Mouse (Mus musculus) embryo, embryonic 11.5 days (tissue): ENCODE measurements around the gene Polr3gl.

ENCODE experiments used
- DNase-seq: peaks from one replicate; pipeline ENCODE4 v3.0.0-alpha.2; 2012; ENCODE audit warnings: low read depth, low spot score

The Polr3gl gene

DNA sequence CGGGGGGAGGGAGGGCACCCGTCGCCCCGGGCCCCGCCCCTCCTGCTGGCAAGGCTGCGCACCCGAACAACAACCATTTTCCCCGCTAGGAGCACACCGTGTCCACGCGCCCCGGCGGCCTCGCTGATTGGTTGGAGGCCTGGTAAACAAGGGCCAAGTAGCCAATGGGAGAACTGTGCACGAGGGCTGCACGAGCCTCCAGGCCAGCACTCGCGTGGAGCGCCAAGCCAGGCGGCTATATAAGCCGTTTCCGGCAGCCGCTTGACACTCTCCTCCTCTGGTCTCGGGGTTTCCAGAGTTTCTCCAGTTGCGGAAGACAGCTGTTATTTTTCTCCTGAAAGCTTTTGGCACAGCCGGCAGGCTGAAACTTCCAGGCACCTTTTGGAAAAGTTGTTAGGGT is 36.3 kb downstream of the Polr3gl start, which contains the start of gene Txnip:
Txnip (plus strand) TSS at position 264 of the 400 bp plus-strand sequence.
- DNase-seq, result peak; percentile 97

GRCm38 (mm10) chr3:96556651-96557635 is 37.0 kb downstream of the Polr3gl start:
- no peak for DNase-seq

GRCm38 (mm10) chr3:96555999-96556614 is 37.9 kb downstream of the Polr3gl start:
- DNase-seq, result no peak

DNA sequence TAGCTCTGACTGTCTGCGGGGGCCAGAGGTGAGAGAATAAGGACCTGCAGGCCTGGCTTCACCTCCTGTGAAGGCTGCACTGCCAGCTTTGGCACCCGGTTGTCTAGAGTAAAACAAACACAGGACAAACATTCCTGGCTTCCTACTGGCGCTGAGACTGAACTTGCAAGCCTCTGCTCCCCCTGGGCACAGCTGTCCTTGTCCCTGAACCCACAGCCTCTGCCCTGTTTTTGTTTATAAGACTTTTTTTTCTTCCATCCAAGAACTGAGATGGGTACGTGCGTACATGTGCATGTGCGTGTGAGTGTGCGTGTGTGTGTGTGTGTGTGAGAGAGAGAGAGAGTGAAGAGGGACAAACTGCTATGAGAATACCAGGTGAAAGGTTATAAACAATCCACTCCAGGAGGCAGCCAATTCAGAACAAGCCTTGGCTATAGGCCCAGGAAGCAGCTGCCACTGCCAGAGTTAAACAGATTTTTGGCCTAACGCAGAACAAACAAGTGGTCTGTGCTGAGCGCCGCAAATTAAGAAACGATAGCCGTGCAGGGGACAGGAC is 38.9 kb downstream of the Polr3gl start:
- no peak for DNase-seq

GRCm38 (mm10) chr3:96554251-96554650 is 39.7 kb downstream of the Polr3gl start:
- no peak for DNase-seq

DNA sequence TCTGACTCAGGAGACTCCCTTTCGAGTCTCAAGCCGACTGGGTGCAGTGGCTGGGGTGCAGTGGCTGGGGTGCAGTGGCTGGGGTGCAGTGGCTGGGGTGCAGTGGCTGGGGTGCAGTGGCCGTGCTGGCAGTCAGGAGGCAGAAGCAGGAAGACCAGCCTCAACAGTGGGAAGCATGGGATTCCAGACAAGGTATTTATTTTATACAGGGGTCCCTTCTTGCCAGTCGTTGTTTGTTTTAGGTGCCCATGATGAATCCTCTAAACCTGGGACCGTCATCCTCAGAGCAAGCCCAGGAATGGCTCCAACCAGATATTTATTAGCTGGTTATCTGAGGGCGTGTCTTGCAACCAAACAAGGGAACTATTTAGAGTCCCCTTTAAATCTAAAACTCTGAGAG is 40.4 kb downstream of the Polr3gl start:
- DNase-seq, result no peak

DNA sequence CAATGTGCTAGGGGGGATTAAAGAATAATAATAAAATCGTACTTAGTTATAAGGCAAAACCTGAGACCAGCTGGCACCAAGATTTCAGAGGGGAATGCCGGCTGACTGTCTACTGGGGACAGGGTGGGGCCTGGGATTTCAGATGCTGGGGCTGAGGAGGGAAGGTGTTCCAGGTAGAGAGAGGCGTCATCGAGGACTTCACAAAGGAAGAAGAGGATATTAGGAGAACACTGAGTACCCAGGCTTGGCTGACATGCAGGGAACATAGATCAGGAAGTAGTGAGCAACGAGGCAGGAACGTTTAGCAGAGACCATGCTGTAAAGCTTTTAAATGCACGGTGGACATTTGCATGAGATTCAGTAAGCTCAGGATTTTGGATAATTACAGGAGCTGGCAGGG is 42.1 kb downstream of the Polr3gl start:
- no peak for DNase-seq

DNA sequence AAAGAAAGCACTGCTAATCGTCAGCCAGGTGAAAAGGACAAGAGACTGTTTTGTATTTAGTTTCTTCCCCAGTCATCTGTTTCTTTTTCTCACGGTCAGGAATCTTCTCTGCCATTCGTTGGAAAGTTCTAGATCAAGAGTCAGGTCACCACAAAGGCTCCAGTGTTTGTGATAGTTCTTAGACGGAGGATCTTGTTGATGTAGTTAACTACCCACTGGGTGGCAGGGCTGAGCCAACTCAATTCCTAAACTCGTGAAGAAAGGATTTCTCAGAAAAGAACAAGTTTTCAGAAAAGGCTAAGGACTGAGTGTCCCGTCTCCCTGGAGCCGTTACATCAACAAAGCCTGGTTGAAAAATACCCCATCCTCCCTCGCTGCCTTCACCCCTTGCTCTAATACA is 42.8 kb downstream of the Polr3gl start:
- DNase-seq, result peak; percentile 36

- DNase-seq, result no peak
Measured at GRCm38 (mm10) chr3:96549346-96549745, 44.6 kb downstream of the Polr3gl start.

DNA sequence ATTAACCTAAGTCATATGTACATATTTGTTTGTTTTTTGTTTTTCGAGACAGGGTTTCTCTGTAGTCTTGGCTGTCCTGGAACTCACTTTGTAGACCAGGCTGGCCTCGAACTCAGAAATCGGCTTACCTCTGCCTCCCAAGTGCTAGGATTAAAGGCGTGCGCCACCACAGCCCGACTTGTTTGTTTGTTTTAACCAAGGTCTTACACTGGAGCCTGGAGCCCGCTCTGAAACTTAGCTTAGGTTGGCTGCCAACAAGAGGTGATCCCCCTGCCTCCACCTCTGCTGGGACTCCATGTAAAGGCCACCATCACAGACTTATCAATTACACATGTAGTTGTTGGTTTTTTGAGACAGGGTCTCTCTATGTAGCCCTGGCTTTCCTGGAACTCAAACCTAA is 45.2 kb downstream of the Polr3gl start:
- DNase-seq, result no peak

- peak; percentile 48 for DNase-seq
Measured at GRCm38 (mm10) chr3:96547389-96547960, 46.5 kb downstream of the Polr3gl start.

DNA sequence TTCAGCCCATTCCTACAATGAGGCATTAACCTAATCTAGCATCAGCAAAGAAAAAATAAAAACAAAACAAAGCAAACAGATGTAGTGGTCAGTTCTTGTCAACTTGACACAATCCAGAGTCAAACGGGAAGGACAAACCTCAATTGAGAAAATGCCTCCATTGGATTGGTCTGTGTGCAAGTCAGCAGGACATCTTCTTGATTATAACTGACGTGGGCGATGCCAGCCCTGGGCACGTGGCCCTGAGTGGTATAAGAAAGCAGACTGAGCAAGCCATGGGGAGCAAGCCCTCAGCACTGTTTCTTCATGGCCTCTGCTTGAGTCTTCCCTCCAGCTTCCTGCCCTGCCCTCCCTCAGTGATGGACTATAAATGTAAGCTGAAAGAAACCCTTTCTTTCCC is 47.1 kb downstream of the Polr3gl start:
- no peak for DNase-seq

- no peak for DNase-seq
Measured at GRCm38 (mm10) chr3:96545565-96545964, 48.4 kb downstream of the Polr3gl start.

GRCm38 (mm10) chr3:96543345-96543744 is 50.6 kb downstream of the Polr3gl start:
- no peak for DNase-seq

- no peak for DNase-seq
Measured at GRCm38 (mm10) chr3:96542554-96542953, 51.4 kb downstream of the Polr3gl start.

DNA sequence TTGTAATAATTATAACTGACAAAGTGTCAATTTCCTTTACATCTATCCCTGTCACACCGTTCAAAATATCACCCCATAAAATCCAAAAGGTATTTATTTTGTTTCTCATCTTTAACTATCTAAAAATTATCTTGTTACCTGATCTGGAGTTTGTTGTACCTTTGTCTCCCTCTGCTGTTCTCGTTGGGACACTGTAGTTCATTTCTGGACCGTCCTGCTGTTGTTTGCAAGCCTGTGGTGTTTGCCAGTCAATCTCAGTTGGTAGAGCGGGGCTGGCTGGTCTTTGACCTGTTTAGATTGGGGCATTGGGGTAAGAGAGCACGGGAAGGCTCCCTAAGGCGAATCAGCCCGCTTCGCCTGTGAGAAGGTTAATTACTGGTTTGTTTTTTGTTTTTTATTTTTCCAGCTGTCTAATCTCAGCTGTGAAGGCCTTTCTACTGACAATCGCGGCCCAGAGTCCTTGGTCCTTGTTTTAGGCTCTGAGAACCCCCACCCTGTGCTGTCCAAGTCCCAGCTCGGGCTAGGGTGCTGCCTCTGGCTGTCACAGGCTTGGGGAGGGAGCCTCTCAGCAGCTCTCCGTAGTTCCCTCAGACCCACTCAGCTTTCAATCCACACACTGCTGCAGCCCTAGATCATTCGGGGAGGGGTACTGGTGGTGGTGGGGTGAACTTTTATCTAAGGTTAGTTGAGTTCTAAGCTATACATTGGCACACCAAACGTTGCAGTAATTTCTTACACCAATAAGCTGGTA is 52.5 kb downstream of the Polr3gl start:
- DNase-seq, result no peak

- no peak for DNase-seq
Measured at GRCm38 (mm10) chr3:96540740-96541139, 53.2 kb downstream of the Polr3gl start.

- DNase-seq, result no peak
Measured at GRCm38 (mm10) chr3:96539316-96539715, 54.7 kb downstream of the Polr3gl start.

GRCm38 (mm10) chr3:96534300-96534699 is 59.7 kb downstream of the Polr3gl start:
- no peak for DNase-seq

DNA sequence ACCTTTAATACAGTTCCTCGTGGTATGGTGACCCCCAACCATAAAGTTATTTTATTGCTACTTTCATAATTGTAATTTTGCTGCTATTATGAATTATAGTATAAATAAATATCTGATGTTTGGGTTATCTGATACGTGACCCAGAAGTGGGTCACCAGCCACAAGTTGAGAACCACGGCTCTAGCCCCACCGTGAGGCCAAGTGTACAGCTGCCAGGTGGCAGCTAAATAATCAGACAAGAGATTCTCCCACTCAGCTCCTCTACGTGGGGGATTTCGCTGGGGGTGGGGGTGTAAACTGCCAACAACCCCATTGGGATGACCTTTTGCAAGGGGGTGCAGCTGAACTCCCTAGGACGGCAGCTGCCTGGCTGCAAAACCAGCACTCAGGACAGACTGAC is 61.9 kb downstream of the Polr3gl start:
- no peak for DNase-seq

DNA sequence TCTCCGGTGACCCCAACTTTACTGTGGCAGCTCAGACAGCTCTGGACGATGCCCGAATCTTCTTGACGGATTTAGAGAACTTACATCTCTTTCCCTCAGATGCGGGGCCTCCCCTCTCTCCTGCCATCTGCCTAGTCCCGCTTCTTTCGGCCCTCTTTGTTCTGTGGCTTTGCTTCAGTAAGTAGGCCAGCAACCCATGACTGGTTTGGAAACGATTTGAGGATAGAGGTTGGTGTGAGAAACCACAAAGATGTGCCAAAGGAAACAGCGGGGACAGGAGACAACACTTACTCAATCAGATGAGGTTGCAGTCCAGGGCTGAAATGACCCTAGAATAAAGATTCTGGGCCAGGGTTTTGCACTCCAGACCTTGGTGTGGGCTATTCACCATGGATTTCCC is 65.5 kb downstream of the Polr3gl start:
- no peak for DNase-seq
